Mouse (Mus musculus): ENCODE measurements around the gene Nxpe4. TPM values are rescaled to one million over a fixed set of nuclear protein-coding genes. Genes with fewer than 3 reads are reported as not detected.
"Not testable (repeated sequence)": the region's sequence is repeated elsewhere in the genome, so short reads cannot be mapped to it uniquely, and the experiment has no call there.

The Nxpe4 gene
- polyA plus RNA-seq, 1 experiment from 2014 or later: 4.4 TPM

- H3K9me3 ChIP-seq (ENCODE audit: control insufficient read depth, low read length): no peaks in the 10 kb centered on the region
- no peak for ATAC-seq
- WGBS: 78% methylated on average over 6 of the region's 6 CpGs
- H3K4me2 ChIP-seq (ENCODE audit: low read depth, low read length): no peak overlapping the region
- H3K36me3 ChIP-seq (ENCODE audit: control insufficient read depth, insufficient read depth, low read length): no peaks in the 10 kb centered on the region
- H3K9ac ChIP-seq (ENCODE audit: low read depth, low read length): no peak overlapping the region
- no peaks in the 10 kb centered on the region for H3K4me1 ChIP-seq (ENCODE audit: control insufficient read depth, insufficient read depth, low read length)
- H3K4me3 ChIP-seq (ENCODE audit: low read length): no peak overlapping the region
- no peaks in the 10 kb centered on the region for H3K27me3 ChIP-seq (replicated peaks; ENCODE audit: control insufficient read depth, insufficient read depth, low read length)
- H3K27ac ChIP-seq (ENCODE audit: low read length): no peak overlapping the region
Observed at GRCm38 (mm10) chr9:48410217-48411035, 248.6 kb downstream of the Nxpe4 start.

GRCm38 (mm10) chr9:48413591-48413990, 251.8 kb downstream of the Nxpe4 start:
- 85% methylated on average over 2 of the region's 2 CpGs for WGBS
- Histone ChIP-seq H3K36me3 (ENCODE audit: control insufficient read depth, insufficient read depth, low read length) (no peaks in the 10 kb centered on the region), H3K27ac (ENCODE audit: low read length) (no peak overlapping the region), H3K9ac (ENCODE audit: low read depth, low read length) (no peak overlapping the region), H3K4me3 (ENCODE audit: low read length) (no peak overlapping the region), H3K9me3 (ENCODE audit: control insufficient read depth, low read length) (no peaks in the 10 kb centered on the region), H3K4me2 (ENCODE audit: low read depth, low read length) (no peak overlapping the region), H3K27me3 (replicated peaks; ENCODE audit: control insufficient read depth, insufficient read depth, low read length) (no peaks in the 10 kb centered on the region), H3K4me1 (ENCODE audit: control insufficient read depth, insufficient read depth, low read length) (no peaks in the 10 kb centered on the region)
- ATAC-seq: no peak

- not testable (repeated sequence) for H3K36me3 ChIP-seq (ENCODE audit: control insufficient read depth, insufficient read depth, low read length); H3K9ac ChIP-seq (ENCODE audit: low read depth, low read length); H3K9me3 ChIP-seq (ENCODE audit: control insufficient read depth, low read length); H3K4me1 ChIP-seq (ENCODE audit: control insufficient read depth, insufficient read depth, low read length); ATAC-seq; H3K27ac ChIP-seq (ENCODE audit: low read length); H3K4me3 ChIP-seq (ENCODE audit: low read length); H3K27me3 ChIP-seq (replicated peaks; ENCODE audit: control insufficient read depth, insufficient read depth, low read length); H3K4me2 ChIP-seq (ENCODE audit: low read depth, low read length)
- 90% methylated on average over 8 of the region's 8 CpGs for WGBS
Observed at GRCm38 (mm10) chr9:48417366-48417765, 255.5 kb downstream of the Nxpe4 start.

GRCm38 (mm10) chr9:48417994-48418393, 256.2 kb downstream of the Nxpe4 start:
- Histone ChIP-seq H3K4me1 (ENCODE audit: control insufficient read depth, insufficient read depth, low read length) (no peaks in the 10 kb centered on the region), H3K4me3 (ENCODE audit: low read length) (no peak overlapping the region), H3K9ac (ENCODE audit: low read depth, low read length) (no peak overlapping the region), H3K9me3 (ENCODE audit: control insufficient read depth, low read length) (no peaks in the 10 kb centered on the region), H3K27me3 (replicated peaks; ENCODE audit: control insufficient read depth, insufficient read depth, low read length) (no peaks in the 10 kb centered on the region), H3K36me3 (ENCODE audit: control insufficient read depth, insufficient read depth, low read length) (no peaks in the 10 kb centered on the region), H3K27ac (ENCODE audit: low read length) (no peak overlapping the region), H3K4me2 (ENCODE audit: low read depth, low read length) (no peak overlapping the region)
- ATAC-seq: no peak
- 74% methylated on average over 3 of the region's 3 CpGs for WGBS

GRCm38 (mm10) chr9:48418397-48418796, 256.6 kb downstream of the Nxpe4 start:
- ATAC-seq: no peak
- no peak overlapping the region for H3K4me3 ChIP-seq (ENCODE audit: low read length)
- no peaks in the 10 kb centered on the region for H3K27me3 ChIP-seq (replicated peaks; ENCODE audit: control insufficient read depth, insufficient read depth, low read length)
- H3K9me3 ChIP-seq (ENCODE audit: control insufficient read depth, low read length): no peaks in the 10 kb centered on the region
- H3K9ac ChIP-seq (ENCODE audit: low read depth, low read length): no peak overlapping the region
- no peaks in the 10 kb centered on the region for H3K36me3 ChIP-seq (ENCODE audit: control insufficient read depth, insufficient read depth, low read length)
- H3K27ac ChIP-seq (ENCODE audit: low read length): no peak overlapping the region
- H3K4me2 ChIP-seq (ENCODE audit: low read depth, low read length): no peak overlapping the region
- no peaks in the 10 kb centered on the region for H3K4me1 ChIP-seq (ENCODE audit: control insufficient read depth, insufficient read depth, low read length)
- 70% methylated on average over 2 of the region's 2 CpGs for WGBS

- Histone ChIP-seq H3K4me1 (ENCODE audit: control insufficient read depth, insufficient read depth, low read length) (no peaks in the 10 kb centered on the region), H3K27me3 (replicated peaks; ENCODE audit: control insufficient read depth, insufficient read depth, low read length) (no peaks in the 10 kb centered on the region), H3K9ac (ENCODE audit: low read depth, low read length) (no peak overlapping the region), H3K27ac (ENCODE audit: low read length) (no peak overlapping the region), H3K36me3 (ENCODE audit: control insufficient read depth, insufficient read depth, low read length) (no peaks in the 10 kb centered on the region), H3K4me2 (ENCODE audit: low read depth, low read length) (no peak overlapping the region), H3K9me3 (ENCODE audit: control insufficient read depth, low read length) (no peaks in the 10 kb centered on the region), H3K4me3 (ENCODE audit: low read length) (no peak overlapping the region)
- ATAC-seq: no peak
- WGBS: 68% methylated on average over 8 of the region's 8 CpGs
Observed at GRCm38 (mm10) chr9:48418829-48419228, 257.0 kb downstream of the Nxpe4 start.

- Histone ChIP-seq H3K9ac (ENCODE audit: low read depth, low read length) (no peak overlapping the region), H3K9me3 (ENCODE audit: control insufficient read depth, low read length) (no peaks in the 10 kb centered on the region), H3K27ac (ENCODE audit: low read length) (no peak overlapping the region), H3K27me3 (replicated peaks; ENCODE audit: control insufficient read depth, insufficient read depth, low read length) (no peaks in the 10 kb centered on the region), H3K4me2 (ENCODE audit: low read depth, low read length) (no peak overlapping the region), H3K4me1 (ENCODE audit: control insufficient read depth, insufficient read depth, low read length) (no peaks in the 10 kb centered on the region), H3K36me3 (ENCODE audit: control insufficient read depth, insufficient read depth, low read length) (no peaks in the 10 kb centered on the region), H3K4me3 (ENCODE audit: low read length) (no peak overlapping the region)
- WGBS: 83% methylated on average over 7 of the region's 7 CpGs
- no peak for ATAC-seq
Observed at GRCm38 (mm10) chr9:48420437-48420836, 258.6 kb downstream of the Nxpe4 start.

- no peak overlapping the region for H3K4me2 ChIP-seq (ENCODE audit: low read depth, low read length)
- no peak overlapping the region for H3K4me3 ChIP-seq (ENCODE audit: low read length)
- WGBS: 78% methylated on average over 2 of the region's 2 CpGs
- H3K9me3 ChIP-seq (ENCODE audit: control insufficient read depth, low read length): no peaks in the 10 kb centered on the region
- no peaks in the 10 kb centered on the region for H3K27me3 ChIP-seq (replicated peaks; ENCODE audit: control insufficient read depth, insufficient read depth, low read length)
- H3K36me3 ChIP-seq (ENCODE audit: control insufficient read depth, insufficient read depth, low read length): no peaks in the 10 kb centered on the region
- ATAC-seq: no peak
- H3K9ac ChIP-seq (ENCODE audit: low read depth, low read length): no peak overlapping the region
- no peak overlapping the region for H3K27ac ChIP-seq (ENCODE audit: low read length)
- no peaks in the 10 kb centered on the region for H3K4me1 ChIP-seq (ENCODE audit: control insufficient read depth, insufficient read depth, low read length)
Observed at GRCm38 (mm10) chr9:48421029-48421428, 259.2 kb downstream of the Nxpe4 start.

GRCm38 (mm10) chr9:48421561-48421960, 259.7 kb downstream of the Nxpe4 start:
- no peak overlapping the region for H3K4me3 ChIP-seq (ENCODE audit: low read length)
- 77% methylated on average over 2 of the region's 2 CpGs for WGBS

GRCm38 (mm10) chr9:48422382-48422781, 260.6 kb downstream of the Nxpe4 start:
- Histone ChIP-seq H3K9me3 (ENCODE audit: control insufficient read depth, low read length) (no peaks in the 10 kb centered on the region), H3K9ac (ENCODE audit: low read depth, low read length) (no peak overlapping the region), H3K4me2 (ENCODE audit: low read depth, low read length) (no peak overlapping the region), H3K27me3 (replicated peaks; ENCODE audit: control insufficient read depth, insufficient read depth, low read length) (no peaks in the 10 kb centered on the region), H3K4me1 (ENCODE audit: control insufficient read depth, insufficient read depth, low read length) (no peaks in the 10 kb centered on the region), H3K36me3 (ENCODE audit: control insufficient read depth, insufficient read depth, low read length) (no peaks in the 10 kb centered on the region), H3K4me3 (ENCODE audit: low read length) (no peak overlapping the region), H3K27ac (ENCODE audit: low read length) (no peak overlapping the region)
- ATAC-seq: no peak
- WGBS: 82% methylated on average over 8 of the region's 8 CpGs

More at GRCm38 (mm10) chr9:48421561-48421960, 259.7 kb downstream of the Nxpe4 start:
- no peak overlapping the region for H3K4me2 ChIP-seq (ENCODE audit: low read depth, low read length)
- no peaks in the 10 kb centered on the region for H3K27me3 ChIP-seq (replicated peaks; ENCODE audit: control insufficient read depth, insufficient read depth, low read length)
- ATAC-seq: no peak
- no peaks in the 10 kb centered on the region for H3K9me3 ChIP-seq (ENCODE audit: control insufficient read depth, low read length)
- no peaks in the 10 kb centered on the region for H3K4me1 ChIP-seq (ENCODE audit: control insufficient read depth, insufficient read depth, low read length)
- H3K9ac ChIP-seq (ENCODE audit: low read depth, low read length): no peak overlapping the region
- H3K36me3 ChIP-seq (ENCODE audit: control insufficient read depth, insufficient read depth, low read length): no peaks in the 10 kb centered on the region
- no peak overlapping the region for H3K27ac ChIP-seq (ENCODE audit: low read length)

Measured in intestine, embryonic 16.5 days (tissue).